Mouse (Mus musculus): ENCODE measurements around the gene Dpep3.

DNA sequence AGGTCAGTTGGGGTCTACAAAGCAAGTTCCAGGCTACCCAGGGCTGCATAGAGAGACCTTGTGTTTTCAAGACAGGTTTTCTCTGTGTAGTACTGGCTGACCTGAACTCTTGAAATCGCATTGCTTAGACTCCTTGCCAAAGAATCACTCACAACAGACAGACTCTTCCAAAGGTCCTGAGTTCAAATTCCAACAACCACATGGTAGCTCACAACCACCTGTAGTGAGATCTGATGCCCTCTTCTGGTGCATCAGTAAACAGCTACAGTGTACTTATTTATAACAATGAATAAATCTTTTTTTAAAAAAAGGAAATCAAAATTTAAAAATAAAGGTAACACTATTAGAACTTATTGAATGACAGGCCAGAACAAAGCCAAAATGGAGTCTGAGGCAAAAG is 1.9 kb upstream of the Dpep3 start:
- TF ChIP-seq CTCF (conservative IDR thresholded peaks at IDR 0.05; ENCODE audit: insufficient read depth, insufficient read length, low read depth, low read length) (no peak; the same call in 1 of the 2 replicates), POLR2A (IDR thresholded peaks at IDR 0.05; ENCODE audit: low read depth, low read length) (no peak)
